Mouse (Mus musculus) layer of hippocampus, adult 18-20 months (tissue): ENCODE results near the gene Slc12a3. TPM values are rescaled to one million over a fixed set of nuclear protein-coding genes. Genes with fewer than 3 reads are reported as not detected.

ENCODE experiments used
- DNase-seq, 2 experiments: peaks; one replicate each; pipeline ENCODE4 v3.0.0; 2022; ENCODE audit warnings: low spot score in 2 of 2
- long read RNA-seq: library from polyadenylated mRNA; stranded (forward); transcript quantifications from one replicate; pipeline ENCODE4 v2.0.0, GENCODE M21; 2021
- total RNA-seq, 2 experiments: library from RNA; stranded (reverse); gene quantifications; 2 replicates each; pipeline ENCODE4 v1.2.3; 2021

Gene Slc12a3
- total RNA-seq: under 1 TPM; 0.25 to 0.46 TPM
- long read RNA-seq: 0 reads

DNA sequence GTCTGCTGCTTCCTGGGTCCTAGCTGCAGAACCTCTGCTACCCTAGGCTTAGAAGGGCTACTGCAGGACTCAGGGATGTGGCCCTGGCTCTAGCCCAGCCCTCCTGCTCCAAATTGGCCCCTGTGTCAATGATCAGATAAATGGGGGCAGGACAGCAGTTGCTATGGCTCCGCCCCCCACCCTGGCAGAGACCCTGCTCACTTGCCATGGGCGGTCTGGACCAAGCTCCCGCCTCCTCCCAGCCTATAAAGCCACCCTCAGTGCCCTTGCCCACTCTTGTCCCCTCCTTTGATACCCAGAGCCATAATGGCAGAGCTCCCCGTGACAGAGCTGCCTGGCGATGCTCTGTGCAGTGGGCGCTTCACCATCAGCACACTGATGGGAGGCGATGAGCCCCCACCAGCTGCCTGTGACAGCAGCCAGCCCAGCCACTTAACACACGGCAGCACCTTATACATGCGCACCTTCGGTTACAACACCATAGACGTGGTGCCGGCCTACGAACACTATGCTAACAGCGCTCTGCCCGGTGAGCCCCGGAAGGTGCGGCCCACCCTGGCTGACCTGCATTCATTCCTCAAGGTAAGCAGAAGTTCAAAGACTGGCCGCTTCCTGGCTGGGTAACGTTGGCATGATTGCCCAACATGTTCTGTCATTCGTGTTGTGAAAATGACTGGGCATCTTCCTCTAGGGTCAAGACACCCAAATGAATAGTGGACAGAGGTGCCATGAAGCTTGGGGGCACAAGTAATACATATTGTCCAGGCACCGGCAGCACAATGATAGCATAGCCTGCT lies at the start of gene Slc12a3:
Gene Slc12a3 (plus strand): TSS at position 270 of the 797 bp plus-strand sequence.
- DNase-seq: no peak

DNA sequence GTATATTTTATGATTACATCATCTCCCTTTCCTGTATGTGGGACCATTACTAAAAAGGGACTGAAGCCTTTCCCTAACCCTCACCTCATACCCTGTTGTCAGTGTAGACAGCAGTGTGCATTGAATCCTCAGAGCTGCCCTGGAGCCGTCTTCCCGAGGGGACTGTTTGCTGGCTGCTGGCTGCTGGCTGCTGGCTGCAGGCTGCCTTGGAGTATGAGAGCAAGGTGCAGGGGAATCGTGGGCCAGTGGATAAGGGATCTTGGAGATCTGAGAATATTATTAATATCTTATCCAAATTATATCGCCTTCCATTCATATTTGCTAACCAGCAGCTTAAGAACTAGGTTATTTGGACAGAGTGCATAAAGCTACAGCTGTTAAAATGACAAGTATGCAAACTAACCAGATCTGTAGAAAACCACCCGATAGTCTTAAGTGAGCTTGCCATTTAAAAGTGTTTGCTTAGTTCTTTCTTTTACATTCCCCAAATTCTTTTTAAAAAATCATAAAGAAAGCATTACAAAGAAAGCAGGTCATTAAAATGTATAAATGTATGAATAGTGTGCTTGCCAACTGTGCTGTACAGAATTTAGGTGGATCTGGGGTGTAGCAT lies 48.9 kb upstream of the Slc12a3 start:
- no peak for DNase-seq

DNA sequence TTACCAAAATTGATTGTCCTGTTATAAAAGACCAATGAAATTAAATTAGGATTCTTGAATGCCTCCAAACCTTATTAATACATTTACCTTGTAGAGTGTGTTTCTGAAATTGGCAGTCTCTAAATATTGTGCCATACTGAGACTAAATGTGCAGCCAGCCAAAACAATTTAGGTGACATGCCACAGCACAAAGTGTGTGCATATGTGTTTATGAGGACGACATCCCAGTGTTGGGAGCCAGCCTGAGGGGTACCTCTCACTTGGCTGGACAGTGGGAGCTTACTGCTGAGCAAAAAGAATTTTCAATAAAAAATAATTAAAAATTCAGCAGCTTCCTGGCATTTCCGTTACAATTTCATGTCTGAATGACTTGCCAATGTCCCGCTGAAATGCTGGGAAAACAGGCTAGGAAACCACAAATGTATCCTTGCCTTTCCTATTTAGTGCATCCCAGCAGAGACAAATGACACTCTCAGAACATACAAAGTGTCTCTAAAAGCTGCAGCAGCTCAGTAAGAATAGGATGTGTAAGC lies 46.5 kb upstream of the Slc12a3 start:
- DNase-seq: no peak

DNA sequence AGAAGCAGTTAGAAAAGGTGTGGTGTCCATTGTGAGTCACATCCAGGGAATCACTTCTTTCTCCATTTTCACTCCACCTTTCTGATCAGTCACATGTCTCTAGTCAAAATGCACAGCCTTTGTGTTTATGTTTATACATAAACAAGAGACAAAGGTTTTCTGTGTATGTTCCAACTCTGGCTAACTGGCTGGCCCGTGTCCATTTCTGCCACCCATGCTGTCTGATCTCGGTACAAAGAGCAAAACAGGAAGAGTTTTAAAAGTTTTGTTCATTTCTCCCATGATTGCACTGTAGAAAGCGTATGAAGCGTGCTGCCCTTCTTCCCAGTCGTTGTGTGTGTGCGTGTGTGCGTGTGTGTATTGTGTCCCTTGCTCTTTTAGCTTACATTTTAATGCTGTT lies 44.8 kb upstream of the Slc12a3 start:
- no peak for DNase-seq

DNA sequence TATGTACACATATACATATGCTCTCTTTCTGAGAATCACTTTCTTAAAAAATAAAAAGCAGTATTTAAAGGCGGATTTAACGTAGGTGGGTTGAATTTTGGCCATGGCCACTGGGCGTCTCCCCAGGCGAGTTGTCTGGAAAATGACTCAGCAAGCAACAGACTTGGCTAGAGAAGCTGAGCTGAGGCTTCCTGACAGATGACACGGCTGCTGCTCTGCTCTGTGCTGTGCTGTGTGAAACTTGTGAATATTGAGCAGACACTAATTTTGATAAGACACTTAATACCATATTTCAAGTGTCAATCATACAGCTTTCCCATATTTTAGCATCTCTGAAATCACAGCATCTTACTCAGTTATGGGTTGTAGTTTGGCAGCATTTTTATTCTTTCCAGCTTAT lies 38.4 kb upstream of the Slc12a3 start:
- DNase-seq: peak in 1 of 2 experiments; percentile 55

DNA sequence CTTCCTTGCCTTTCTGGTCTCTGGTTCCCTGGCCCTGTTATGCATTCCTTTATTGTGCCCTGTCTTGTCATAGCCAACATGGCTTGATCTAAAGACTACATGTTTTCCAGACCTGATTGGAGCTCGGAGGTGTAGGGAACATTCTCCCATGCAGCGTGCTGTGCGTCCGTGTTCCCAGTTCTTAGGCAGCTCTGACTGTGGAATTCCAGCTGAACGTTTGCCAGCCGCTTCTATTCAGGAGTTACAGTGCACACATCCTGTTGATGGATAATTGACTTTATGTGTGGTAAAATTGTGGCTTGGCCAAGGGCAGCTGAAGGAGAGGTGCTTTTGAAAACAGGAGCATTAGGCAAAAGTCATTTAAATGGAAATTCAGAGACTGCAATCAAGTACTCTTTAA lies 36.9 kb upstream of the Slc12a3 start:
- peak in 1 of 2 experiments; percentile 61 for DNase-seq

DNA sequence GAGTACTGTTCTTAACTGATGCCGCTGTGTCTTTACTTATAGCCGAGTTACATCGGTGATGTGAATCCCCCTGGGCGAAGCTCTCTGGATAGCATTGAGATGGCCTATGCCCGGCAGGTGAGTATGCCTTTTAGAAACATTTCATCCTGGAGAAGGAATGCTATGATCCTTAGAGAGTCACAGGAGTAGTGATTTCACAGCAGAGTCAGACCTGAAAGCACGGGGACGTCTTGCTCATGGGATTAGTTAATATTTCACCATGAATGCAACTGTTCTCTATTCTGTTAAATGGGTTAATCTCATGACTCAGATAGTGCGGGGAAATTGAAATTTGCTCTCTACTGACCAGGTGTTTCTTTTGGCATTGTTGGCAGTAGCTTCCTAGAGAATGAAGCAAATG lies 36.4 kb upstream of the Slc12a3 start:
- DNase-seq: no peak

DNA sequence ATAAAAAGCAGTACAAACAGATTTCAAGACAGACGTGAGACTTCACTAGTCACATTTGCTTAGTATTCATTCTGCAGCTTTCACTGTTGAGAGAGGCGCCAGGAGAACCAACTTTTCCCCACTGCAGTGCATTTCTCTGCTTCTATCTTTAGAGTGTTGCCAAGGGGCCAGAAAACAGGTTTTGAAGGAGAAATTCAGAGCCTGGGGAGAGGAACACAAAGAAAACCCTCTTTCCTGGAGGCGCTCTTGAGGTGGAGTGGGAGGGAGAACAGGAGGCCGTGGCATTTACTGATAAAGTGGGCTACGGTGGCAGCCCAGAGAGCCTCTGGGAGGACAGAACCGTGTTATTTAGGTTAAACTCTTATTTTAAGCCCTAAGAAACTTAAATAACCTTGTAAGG lies 33.3 kb upstream of the Slc12a3 start:
- peak in 1 of 2 experiments; percentile 35 for DNase-seq

DNA sequence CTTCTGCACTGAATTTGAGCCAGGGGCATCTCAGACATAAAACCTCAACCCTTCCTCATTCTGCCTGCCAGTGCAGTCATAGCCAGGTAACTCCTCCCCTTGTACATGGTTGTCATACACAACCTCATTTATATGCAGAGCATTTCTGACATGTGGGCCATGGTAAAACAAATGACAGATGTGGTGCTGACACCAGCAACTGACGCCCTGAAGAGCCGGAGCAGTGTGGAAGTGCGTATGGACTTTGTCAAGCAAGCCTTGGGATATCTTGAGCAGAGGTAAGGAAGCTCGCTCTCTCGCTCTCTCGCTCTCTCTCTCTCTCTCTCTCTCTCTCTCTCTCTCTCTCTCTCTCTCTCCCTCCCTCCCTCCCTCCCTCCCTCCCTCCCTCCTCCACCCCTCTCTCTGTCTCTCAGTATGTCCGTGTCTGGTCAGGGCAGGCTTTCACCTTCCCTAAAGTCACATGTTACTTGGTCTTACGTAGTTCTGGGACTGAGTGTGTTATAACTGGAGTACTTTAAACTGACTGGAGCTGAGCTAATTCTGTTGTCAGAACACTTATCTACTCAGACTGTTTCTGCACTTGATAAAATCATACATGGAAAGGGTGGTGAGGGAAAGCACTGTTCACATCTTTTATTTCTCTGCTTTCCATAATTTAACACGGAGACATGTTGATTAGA lies 32.5 kb upstream of the Slc12a3 start:
- no peak for DNase-seq

DNA sequence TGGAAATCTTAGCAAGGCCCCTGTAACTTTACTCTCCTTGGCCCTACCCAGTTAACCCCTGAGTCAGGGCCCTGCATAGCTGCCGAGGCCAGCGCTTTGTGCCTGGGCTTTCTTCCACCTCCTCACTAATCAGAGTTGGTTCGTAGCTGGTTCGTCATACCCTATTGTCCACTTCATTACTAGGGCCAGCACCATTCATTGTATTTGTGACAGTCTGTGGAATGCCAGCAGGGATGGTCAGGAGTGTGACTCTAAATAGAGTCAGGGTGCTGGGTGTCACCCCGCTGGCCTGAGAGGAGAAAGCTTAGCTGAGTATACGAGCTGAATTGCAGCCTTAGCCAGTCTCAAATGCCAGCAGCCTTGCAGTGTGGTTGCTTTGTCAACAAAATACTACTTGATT lies 31.9 kb upstream of the Slc12a3 start:
- no peak for DNase-seq

DNA sequence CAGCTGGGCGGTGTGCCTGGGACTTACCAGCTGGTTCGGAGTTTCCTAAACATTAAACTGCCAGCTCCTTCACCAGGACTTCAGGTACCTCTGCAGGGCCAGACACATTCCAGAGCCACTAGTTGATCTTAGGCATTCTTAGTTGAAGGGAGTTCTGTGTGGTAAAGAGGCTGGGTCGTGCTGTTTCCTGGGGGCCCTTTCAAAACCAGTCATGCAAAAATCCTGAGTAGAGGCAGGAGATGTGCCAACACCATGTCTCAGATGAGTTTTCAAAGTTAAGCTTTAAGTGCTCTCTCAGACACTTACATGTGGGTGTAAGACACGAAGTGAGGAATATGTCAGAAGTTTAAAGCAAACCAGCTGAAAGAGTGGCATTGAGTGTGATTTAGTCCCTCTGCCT lies 28.2 kb upstream of the Slc12a3 start:
- no peak for DNase-seq

DNA sequence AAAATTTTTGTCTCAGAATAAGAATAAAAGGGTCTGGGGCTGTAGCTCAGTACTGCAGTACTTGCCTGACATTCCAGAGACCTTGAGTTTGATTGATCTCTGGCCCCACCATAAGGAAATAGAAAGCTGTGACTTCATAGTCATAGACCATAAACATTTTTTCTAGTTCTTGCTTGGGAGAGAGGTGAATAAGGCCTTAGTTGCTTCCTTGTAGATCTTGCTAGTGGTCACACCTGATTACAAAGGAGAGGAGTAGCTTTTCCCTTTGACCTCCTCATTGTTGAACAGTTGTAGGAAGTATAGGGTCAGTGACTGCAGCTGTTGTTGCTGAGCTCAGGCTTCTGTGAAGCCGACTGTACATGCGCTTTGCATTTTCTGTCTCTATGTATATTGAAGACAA lies 24.6 kb upstream of the Slc12a3 start:
- no peak for DNase-seq

DNA sequence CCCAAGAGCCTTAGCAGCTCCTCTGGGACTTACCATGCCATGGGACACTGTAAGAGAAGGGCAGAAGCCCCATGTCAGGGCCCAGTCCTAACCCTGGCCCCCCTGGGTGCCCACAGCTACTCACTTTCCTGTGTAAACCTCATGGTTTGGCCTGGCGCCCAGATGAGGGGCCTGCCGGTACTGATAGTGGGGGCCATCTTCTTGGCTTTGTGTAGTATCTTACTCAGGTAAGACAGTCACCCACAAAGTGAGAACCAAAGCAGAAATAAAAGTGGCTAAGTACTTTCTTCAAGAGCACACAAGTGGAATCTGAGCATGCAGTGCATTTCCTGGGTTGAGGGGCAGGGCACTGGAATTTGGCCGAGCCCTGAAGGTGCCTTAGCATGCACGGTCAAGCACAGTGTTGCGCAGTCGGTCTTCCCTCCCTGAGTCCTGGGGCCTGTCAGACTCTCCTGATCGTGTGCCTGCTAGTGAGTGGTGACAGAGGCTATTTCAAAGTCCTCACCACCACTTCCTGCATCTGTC lies 21.9 kb upstream of the Slc12a3 start:
- no peak for DNase-seq

DNA sequence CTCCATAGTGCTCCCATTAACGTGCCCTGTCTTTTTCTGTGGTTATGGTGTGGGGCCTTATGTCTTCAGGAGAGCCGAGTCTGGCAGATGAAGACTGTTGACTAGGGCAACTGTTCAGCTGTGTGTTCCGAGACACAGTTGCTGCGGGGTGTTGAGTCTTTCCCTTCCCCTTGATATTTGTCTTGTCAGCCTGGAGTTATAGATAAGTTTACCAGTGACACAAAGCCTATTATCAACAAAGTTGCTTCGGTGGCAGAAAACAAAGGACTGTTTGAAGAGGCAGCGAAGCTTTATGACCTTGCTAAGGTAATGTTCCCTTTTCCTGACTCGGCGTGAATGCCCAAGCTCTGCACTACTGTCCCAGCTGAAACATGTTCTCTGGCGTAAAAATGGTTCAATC lies 21.3 kb upstream of the Slc12a3 start:
- no peak for DNase-seq

DNA sequence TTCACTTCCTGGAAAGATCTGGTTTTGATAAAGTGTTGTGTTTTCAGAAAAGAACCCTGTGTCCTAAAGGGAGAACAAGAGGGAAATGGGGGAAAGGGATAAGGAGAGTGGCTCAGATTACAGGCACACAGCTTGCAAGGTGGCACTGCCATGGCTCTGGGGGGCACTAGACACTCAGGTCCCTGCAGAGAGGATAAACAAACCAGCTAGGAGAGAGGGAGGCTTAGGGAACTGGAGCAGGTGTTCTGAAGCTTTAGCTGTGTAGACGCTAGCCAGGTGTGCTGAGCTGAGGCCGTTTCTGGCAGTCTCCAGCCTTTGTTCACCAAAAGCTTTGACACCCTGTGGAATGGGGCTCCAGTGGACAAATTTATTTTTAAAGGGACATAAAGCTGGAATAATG lies 14.9 kb upstream of the Slc12a3 start:
- DNase-seq: no peak

DNA sequence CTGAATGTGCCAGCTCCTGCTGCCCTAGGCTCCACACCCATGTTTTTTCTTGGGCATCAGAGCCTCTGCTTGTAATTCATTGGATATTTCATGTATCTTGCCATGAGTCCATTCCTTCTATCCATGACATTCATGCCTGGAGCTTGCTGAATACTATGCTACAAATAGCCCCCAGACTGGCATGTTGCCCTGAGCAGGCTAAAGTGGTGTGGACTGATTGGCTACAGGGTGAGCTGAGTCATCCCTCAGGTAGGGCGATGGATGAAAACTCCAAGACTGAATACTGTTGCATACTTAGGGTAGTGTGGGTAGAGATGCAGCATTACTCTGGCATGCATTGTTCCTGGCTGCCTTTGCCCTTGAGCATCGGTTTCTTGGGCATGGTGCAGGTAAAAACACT lies 11.8 kb upstream of the Slc12a3 start:
- DNase-seq: no peak

DNA sequence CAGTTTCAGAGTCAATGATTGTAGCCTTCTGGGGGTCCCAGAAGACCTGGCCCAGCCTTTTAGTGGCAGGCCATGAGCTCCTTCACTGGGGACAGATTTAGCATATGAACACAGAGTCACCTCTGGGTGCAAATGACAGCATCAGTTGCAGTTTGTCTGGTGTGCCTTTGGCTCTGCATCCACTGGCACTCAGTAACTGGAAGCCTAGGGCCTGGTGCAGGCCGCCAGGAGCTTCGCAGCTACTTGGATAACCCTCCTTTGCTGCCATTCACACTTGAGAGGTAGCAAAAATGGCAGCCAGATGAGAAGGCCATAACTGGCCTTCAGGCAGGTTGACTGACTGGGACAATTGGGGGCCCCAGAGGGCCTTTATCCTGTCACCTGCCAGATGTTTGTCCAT lies 11.3 kb upstream of the Slc12a3 start:
- DNase-seq: no peak

DNA sequence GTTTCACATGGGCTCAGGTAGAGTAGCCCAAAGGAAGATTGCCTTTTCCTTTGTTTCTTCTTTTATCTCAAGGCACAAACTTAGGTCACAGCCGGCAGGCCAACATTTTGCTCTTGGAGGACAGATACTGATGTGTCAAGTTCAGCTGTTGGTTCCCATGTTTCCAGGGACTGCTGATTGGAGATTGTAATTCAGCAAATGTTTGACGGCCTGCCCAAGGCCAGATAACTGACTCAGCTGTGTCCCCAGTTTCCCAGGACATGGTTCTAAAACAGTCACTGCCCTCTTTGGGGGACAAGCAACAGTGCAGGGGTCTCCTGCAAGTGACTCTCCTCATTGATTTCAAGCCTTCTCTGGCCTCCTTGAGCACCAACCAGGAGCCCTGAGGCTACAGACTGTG lies 9.0 kb upstream of the Slc12a3 start:
- DNase-seq: no peak

DNA sequence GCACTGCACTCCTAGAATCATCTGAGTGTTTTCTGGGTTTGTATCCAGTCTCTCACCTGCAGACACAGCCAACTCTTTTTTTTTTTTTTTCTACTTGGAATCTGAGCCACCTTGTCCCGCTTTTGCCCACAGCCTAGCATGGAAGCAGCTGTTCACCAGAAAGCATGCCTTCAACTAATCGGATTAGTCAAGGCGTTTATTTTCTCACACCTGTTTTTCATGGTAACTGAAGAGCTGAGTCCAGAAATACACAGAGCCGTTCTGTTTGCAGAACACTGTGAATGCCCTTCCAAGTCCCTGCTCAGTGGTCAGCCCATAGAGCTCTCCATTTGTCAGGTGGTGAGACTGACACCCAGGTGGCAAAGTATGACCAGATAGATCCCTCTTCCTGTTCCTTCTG lies 6.9 kb upstream of the Slc12a3 start:
- no peak for DNase-seq

DNA sequence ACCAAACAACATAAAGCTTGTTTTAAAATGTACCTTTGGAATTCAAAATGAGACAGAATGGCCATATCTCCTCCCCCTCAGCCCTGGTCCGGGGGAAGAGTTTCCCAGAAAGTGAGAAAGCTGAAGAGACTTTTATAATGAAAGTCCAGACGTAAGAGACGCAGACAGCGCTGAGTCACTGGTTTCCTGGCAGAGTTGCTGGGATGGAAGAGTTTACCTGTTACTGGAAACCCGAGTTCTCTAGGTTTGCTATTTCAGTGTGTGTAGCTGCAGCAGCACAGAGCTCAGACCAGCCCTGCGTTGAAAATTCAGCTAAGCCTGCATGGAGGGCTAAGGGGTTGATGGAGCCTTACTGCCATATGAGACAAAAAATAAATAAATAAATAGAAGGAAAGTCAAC lies 6.0 kb upstream of the Slc12a3 start:
- DNase-seq: no peak

DNA sequence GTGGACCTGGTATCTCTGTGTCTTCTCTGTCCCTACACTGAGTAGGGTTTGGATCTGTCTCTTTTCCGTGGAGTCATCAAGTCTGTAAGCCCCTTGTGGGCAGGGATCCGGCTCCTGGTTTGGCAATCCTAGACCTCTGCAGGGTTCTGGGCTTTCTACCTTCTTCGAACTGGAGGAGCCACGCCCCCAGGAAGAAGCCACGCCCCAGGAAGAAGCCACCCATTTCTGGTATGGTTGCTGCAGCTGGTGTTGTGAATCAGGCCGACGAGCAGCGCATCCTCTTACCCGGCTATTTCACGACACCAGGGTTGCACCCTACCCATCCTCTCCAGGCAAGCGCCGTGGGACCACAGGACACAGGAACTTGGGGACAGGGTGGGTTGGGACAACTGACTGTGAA lies 4.9 kb upstream of the Slc12a3 start:
- DNase-seq: no peak

DNA sequence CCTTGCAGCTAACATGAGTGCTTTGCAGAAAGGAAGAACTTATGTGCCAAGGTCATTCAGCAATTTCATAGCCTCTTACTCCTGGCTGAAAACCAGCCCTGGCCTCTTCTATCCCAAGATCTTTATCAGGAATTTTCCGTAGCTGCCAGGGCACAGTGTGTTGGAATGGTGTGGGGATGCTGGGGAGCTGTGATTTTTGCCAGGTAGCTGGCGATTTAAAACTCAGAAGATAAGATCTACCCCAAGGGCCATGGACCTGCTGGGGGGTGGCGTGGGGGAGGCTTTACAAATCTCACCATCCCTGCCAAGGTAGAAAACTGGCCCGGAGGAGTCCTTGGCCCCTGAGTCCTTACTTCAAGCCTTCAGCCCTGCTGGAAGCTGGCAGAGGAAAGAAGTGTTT lies 3.0 kb upstream of the Slc12a3 start:
- DNase-seq: no peak
